Mouse (Mus musculus) monocyte, adult 2 months (primary cell): ENCODE measurements around the gene Isoc2b.
A peak's percentile ranks its signal among the peaks of the same experiment; 100 is the strongest.
"Not testable (repeated sequence)": the region's sequence is repeated elsewhere in the genome, so short reads cannot be mapped to it uniquely, and the experiment has no call there.

ENCODE experiments used
- DNase-seq, 2 experiments: peaks; one replicate each; pipeline ENCODE4 v3.0.0; 2022; ENCODE audit warnings: low spot score in 2 of 2, low read depth in 1 of 2

Isoc2b gene

GRCm38 (mm10) chr7:4870133-4870532, at the start of gene Isoc2b:
Isoc2b (minus strand) TSS chr7:4870258.
- DNase-seq, result no peak

DNA sequence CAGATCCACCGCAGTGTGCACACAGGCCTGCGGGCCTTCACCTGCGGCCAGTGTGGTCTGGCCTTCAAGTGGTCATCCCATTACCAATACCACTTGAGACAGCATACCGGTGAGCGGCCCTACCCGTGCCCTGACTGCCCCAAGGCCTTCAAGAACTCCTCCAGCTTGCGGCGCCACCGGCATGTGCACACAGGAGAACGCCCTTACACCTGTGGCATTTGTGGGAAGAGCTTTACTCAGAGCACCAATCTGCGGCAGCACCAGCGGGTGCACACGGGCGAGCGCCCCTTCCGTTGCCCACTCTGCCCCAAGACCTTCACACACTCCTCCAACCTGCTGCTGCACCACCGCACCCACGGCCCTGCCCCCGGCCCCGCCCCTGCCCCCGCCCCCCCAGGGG, 49.0 kb upstream of the Isoc2b start:
- no peak for DNase-seq

DNA sequence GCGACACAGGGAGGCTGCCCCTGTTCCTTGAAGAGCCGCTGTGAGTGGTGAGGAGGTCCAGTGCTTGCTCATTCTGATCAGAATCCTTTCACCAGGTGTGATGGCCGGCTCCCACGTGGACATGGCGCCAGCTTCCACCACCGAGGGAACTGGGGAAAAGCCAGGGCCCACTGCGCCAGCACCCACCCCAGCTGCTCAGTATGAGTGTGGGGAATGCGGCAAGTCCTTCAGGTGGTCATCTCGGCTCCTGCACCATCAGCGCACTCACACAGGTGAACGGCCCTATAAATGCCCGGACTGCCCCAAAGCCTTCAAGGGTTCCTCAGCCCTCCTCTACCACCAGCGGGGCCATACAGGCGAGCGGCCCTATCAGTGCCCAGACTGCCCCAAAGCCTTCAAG, 48.6 kb upstream of the Isoc2b start:
- no peak for DNase-seq

GRCm38 (mm10) chr7:4917494-4917893, 47.4 kb upstream of the Isoc2b start:
- no peak for DNase-seq

- DNase-seq, result no peak
Measured at GRCm38 (mm10) chr7:4915669-4916416, 45.8 kb upstream of the Isoc2b start.

DNA sequence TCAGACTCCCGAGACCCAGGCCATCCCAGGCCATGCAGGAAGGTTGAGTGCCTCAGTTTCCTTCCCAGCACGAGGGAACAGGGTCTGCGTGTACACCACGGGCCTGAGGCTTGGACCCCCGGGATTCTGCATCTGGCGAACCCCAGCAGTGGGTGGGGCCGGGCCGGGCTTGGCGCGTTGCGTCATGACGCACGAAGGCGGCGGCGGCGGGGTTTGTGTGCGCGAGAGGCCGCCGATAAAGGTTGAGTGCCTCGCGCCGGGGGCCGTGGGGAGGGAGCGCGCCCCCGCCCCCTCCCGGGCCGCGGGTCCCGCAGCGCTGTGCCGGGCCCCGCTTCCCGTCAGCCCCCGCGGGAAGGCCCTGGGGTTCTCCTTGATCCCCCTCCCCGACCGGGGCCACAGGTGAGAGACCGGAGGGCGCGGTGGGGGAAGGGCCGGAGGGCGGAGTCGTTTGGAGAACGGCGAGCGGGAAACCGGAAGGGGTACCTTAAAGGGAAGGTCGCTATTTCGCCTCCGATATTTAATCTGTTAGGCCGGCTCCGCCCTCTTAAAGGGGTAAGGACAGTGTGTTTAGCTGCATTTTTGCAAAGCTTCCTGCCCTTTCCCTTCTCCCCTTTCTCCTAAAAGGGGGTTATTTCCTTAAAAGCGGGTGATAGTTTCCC, 45.1 kb upstream of the Isoc2b start, which contains the start of gene Zfp628:
Gene Zfp628 (plus strand): TSS at position 211 of the 659 bp plus-strand sequence.
- DNase-seq, result peak; percentile 50 to 76

DNA sequence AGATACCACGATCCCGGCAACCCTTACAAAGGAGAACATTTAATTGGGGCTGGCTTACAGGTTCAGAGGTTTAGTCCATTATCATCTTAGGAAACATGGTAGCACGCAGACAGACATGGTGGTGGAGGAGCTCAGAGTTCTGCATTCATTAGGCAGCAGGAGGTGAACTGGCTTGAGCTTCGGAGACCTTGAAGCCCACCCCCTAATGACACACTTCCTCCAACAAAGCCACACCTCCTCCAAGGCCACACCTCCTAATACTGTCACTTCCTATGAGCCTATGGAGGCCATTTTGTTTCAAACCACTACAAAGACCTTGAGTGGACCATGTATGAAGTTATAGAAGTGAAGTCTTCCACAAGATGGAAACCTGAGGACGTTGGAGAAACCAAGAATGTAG, 42.2 kb upstream of the Isoc2b start:
- DNase-seq, result no peak

- DNase-seq, result no peak
Measured at GRCm38 (mm10) chr7:4911561-4911960, 41.5 kb upstream of the Isoc2b start.

DNA sequence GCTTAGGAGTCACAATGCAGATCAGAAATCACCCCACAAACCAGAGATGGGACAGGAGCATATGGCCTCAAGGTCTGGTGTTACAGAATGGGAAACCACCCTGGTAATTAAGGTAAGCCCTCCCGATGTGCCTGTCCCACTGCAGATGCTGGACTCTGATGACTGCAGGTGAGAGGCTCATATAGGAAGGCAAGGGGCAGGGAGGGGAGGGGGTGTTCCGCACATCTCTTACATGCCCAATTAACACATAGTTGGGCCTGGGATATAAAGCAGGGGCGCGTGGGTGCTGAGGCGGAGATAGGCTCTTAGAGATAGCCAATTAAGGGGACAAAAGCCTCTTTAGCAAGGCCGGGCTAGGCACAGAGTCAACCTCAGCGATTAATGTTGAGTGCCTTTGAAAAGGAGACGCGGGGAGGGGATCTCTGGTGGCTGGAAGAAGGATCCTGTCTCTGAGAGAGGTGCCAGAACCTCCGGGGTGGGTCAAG, 36.5 kb upstream of the Isoc2b start, which contains the start of gene Gm36210:
Gene Gm36210 (minus strand): TSS at position 51 of the 485 bp plus-strand sequence.
- no peak for DNase-seq

DNA sequence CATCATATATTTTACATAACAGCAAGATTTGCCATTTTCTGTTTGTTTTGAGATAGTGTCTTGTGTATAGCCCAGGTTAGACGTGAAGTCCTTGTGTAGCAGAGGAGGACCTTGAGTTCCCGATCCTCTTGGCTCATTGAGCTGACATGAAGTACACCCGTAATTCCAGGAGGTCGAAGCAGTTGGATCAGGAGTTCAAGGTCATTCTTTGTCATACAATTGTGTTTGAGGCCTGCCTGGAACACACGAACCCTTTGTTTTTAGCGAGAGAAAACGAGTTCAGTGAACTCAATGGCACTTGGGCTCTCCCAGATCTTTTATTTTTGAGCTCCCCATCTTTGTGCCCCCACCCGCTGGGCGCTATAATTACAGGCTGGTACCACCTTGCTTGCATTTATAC, 32.3 kb upstream of the Isoc2b start:
- no peak for DNase-seq

DNA sequence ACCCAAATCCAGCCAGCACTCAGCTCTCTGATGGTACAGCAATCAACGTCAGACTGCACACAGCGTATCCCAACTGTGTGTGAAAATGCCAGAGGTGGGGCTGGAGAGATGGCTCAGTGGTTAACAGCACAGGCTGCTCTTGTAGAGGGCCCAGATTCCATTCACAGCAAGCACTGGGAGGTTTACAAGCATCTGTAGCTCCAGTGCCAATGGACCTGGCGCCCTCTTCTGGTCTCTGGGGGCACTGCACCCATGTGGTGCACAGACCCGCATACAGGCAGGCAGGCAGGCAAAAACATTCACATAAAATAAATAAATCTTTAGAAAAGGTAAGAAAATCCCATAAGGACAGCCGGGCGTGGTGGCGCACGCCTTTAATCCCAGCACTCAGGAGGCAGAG, 31.1 kb upstream of the Isoc2b start:
- no peak for DNase-seq

- DNase-seq, result no peak
Measured at GRCm38 (mm10) chr7:4900523-4900851, 30.4 kb upstream of the Isoc2b start.

DNA sequence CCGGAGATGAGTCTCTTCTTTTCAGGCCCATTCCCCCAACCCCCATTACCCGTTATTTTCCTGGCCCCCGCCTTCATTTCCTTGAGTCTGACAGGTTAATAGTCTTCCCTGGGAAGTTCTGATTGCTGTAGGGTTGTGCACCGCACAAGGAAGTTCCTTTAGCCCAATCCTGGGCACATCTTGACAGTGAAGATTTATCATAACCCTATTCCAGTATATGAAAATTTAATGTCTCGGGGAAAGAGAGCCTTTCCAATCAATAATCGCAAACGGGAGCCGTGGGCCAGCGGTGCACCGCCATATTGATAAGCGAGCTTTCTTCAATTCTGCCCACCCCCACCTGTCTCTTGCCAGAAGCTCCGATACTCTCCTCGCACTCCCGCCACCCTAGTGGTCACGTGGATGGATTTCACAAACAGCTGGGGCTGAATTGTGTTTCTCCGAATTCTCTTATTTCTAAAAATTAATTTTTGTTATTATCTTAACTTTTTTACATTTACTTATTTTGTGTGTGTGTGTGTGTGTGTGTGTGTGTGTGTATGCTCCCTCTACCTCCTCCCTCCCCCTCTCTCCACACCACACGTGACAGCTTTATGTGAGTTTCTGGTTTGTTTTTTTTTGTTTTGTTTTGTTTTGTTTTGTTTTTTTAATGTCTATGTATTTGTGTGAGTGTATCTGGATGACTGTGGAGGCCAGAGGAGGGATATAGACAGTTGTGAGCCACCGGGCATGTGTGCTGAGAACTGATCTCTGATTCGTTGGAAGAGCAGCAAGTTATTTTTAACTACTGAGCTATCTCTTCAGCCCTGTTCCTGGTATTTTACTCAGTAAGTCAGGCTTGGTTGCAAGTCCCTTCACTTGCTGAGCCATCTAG, 29.8 kb upstream of the Isoc2b start:
- DNase-seq, result no peak

- no peak for DNase-seq
Measured at GRCm38 (mm10) chr7:4898851-4899648, 29.0 kb upstream of the Isoc2b start.

DNA sequence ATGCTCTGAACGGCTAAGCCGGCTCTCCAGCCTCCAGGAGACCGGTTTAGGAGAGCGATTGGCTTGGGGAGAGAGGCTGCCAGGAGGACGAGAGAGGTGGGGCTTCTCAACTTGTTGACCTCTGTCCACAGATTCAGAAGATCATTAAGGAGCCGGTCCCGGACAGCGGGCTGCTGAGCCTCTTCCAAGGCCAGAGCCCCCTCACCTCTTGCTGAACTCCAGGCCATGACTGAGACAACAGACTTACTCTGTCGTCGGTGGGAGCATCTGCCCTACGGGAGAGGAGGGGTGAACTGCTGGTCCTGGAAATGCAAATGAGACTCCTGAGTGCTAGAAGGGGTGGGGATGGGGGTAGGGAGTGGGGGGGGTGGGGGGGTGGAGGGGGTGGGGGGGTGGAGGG, 25.1 kb upstream of the Isoc2b start:
- no peak for DNase-seq

GRCm38 (mm10) chr7:4886680-4887079, 16.6 kb upstream of the Isoc2b start:
- DNase-seq, result no peak

GRCm38 (mm10) chr7:4879036-4879435, 9.0 kb upstream of the Isoc2b start:
- not testable (repeated sequence) for DNase-seq

- no peak for DNase-seq
Measured at GRCm38 (mm10) chr7:4878186-4878585, 8.1 kb upstream of the Isoc2b start.

DNA sequence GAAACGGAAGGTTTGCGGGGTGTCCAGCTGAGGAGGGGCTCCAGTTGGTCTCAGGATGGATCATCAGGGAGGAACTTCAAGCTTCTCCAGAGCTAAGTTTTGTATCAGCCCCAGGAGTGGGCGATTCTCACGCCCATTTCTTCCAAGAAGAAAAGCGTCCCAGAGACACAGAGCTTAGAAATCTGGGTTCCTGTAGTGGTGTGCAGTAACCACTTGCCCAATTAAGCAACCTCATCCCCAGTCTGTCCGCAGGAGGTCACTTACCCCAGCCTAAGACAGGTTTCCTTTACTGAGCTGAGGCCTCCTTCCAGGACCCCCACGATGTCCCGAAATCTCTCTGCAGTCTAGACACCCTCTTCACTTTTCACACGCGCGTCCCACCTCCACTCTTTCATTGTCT, 7.2 kb upstream of the Isoc2b start:
- DNase-seq, result no peak

DNA sequence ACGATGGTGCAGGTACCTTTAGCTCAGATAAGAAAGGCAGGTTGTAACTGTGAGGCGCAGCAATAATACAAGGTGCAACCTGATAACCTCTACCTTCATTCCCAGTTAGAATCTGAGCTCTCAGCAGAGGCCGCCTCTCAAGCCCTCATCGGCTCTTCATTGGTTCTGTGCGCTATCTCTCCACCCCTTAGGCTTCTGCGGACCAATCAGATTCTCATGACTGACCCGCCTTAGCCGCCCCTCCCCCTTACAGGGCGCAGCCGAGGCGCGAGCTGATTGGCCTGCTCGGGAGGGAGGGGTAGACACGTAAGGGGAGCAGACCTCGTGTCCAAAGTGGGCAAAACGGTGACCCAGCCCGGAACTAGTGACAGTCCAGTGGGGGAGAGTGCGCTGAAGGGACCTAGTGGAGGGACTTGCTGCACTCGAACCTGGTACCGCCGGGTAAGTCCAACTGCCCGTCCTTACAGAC, 6.7 kb upstream of the Isoc2b start, which contains the start of gene Isoc2a:
Gene Isoc2a (plus strand): TSS at position 401 of the 469 bp plus-strand sequence.
- DNase-seq, result peak; percentile 56 to 77
